Mouse (Mus musculus) bone marrow macrophage, adult 2 months (primary cell): ENCODE data around the gene Slc4a1.

Experiments
- CTCF ChIP-seq: IDR thresholded peaks from 2 replicates; pipeline ENCODE4 v1.5.1; 2012; ENCODE audit warnings: low read depth, mild to moderate bottlenecking, low read length, moderate library complexity
- POLR2A ChIP-seq: IDR thresholded peaks from 2 replicates; pipeline ENCODE4 v1.6.1; 2012; ENCODE audit warnings: mild to moderate bottlenecking, low read depth, low read length, borderline replicate concordance

DNA sequence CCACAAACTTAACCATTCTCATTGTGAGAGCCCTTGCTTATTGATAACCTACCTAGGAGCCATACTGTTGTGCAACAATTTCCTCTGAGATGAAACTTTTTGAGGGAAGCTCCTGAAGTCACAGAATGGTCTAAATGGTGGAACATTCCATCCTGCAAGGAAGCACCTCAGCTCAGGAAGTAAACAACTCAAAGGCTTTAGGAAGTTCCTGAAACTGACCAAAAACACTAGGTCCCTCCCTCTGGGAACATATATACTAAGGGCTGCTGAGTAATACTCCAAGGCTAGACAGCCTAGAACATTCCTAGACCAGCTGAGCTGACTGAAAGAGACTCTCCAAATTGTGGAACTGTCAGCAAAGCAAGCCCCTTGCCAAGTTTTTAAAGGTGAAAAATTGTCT lies 32.9 kb downstream of the Slc4a1 start:
- TF ChIP-seq CTCF (no peak), POLR2A (no peak)
